Mouse (Mus musculus): ENCODE measurements around the gene Cwf19l1.

The Cwf19l1 gene

GRCm38 (mm10) chr19:44110356-44110755 lies 25.3 kb downstream of the Cwf19l1 start:
- no peak for DNase-seq

- DNase-seq, result peak; percentile 9
Measured at GRCm38 (mm10) chr19:44108996-44109395, 26.7 kb downstream of the Cwf19l1 start.

- no peak for DNase-seq
Measured at GRCm38 (mm10) chr19:44107661-44108521, 27.8 kb downstream of the Cwf19l1 start.

GRCm38 (mm10) chr19:44106831-44107660 lies 28.6 kb downstream of the Cwf19l1 start, which contains the start of gene Chuk:
TSS of gene Chuk (minus strand) at chr19:44107480.
- DNase-seq, result peak; percentile 97

GRCm38 (mm10) chr19:44104393-44104792 lies 31.3 kb downstream of the Cwf19l1 start:
- no peak for DNase-seq

- no peak for DNase-seq
Measured at GRCm38 (mm10) chr19:44103001-44103400, 32.7 kb downstream of the Cwf19l1 start.

- no peak for DNase-seq
Measured at GRCm38 (mm10) chr19:44100840-44101239, 34.8 kb downstream of the Cwf19l1 start.

- no peak for DNase-seq
Measured at GRCm38 (mm10) chr19:44086278-44086677, 49.4 kb downstream of the Cwf19l1 start.

- no peak for DNase-seq
Measured at GRCm38 (mm10) chr19:44080920-44081319, 54.8 kb downstream of the Cwf19l1 start.

GRCm38 (mm10) chr19:44080023-44080422 lies 55.7 kb downstream of the Cwf19l1 start:
- no peak for DNase-seq

- DNase-seq, result no peak
Measured at GRCm38 (mm10) chr19:44077024-44077423, 58.7 kb downstream of the Cwf19l1 start.

- no peak for DNase-seq
Measured at GRCm38 (mm10) chr19:44076457-44076856, 59.2 kb downstream of the Cwf19l1 start.

GRCm38 (mm10) chr19:44074986-44075385 lies 60.7 kb downstream of the Cwf19l1 start:
- no peak for DNase-seq

- no peak for DNase-seq
Measured at GRCm38 (mm10) chr19:44071166-44071565, 64.5 kb downstream of the Cwf19l1 start.

GRCm38 (mm10) chr19:44069914-44070232 lies 65.8 kb downstream of the Cwf19l1 start:
- no peak for DNase-seq

GRCm38 (mm10) chr19:44069121-44069913 lies 66.4 kb downstream of the Cwf19l1 start, which contains the start of gene Erlin1:
TSS of gene Erlin1 (minus strand) at chr19:44069785.
- peak; percentile 93 for DNase-seq

GRCm38 (mm10) chr19:44068232-44068631 lies 67.4 kb downstream of the Cwf19l1 start:
- DNase-seq, result no peak

GRCm38 (mm10) chr19:44067323-44068049 lies 68.2 kb downstream of the Cwf19l1 start:
- no peak for DNase-seq

- DNase-seq, result no peak
Measured at GRCm38 (mm10) chr19:44064734-44065133, 70.9 kb downstream of the Cwf19l1 start.

GRCm38 (mm10) chr19:44063773-44064172 lies 71.9 kb downstream of the Cwf19l1 start:
- DNase-seq, result no peak

- no peak for DNase-seq
Measured at GRCm38 (mm10) chr19:44060226-44060625, 75.5 kb downstream of the Cwf19l1 start.

All from retina, postnatal 1 day (tissue).